Mouse (Mus musculus): ENCODE measurements around the gene Zfp605. TPM values are rescaled to one million over a fixed set of nuclear protein-coding genes. Genes with fewer than 3 reads are reported as not detected.
A peak's percentile ranks its signal among the peaks of the same experiment; 100 is the strongest.
"Not testable (repeated sequence)": the region's sequence is repeated elsewhere in the genome, so short reads cannot be mapped to it uniquely, and the experiment has no call there.

Gene Zfp605
- total RNA-seq, 2 experiments from 2014 or later, result 2.9 to 3.2 TPM

DNA sequence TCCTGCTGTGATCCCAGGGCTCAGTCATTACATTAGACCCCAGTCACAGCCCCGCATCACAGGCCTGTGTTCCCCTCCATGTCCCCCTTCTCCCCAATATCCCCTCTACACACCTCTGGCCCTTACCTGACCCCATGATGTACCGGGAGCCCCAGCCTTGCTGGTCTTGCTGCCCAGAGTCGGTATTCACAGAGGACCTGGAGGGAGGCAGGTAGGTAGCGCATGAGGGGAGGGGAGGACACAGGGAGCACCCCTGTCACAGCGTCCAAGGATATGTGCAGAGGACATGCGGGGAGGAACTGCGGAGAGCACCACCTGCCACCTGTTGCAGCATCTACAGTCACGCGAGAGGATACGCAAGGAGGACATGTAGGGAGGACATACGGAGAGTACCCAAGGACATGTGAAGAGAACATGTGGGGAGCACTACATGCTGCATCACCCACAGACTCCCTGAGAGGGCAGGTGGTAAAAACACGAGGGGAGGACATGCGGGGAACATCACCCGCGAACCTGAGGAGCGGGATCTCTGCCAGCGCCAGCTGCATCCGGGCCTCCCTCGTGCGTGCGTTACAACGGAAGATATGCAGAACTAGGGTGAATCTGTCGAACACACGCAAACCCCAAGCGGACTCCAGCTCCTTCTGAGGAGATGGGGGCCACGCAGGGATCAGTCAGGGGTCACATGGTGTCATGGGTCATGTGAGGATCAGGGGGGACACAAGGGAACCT lies 3.6 kb upstream of the Zfp605 start:
- intact Hi-C loops (cut with DNase I; ENCODE audit: low total_unique reads), result no loop called here
- no peak for DNase-seq

DNA sequence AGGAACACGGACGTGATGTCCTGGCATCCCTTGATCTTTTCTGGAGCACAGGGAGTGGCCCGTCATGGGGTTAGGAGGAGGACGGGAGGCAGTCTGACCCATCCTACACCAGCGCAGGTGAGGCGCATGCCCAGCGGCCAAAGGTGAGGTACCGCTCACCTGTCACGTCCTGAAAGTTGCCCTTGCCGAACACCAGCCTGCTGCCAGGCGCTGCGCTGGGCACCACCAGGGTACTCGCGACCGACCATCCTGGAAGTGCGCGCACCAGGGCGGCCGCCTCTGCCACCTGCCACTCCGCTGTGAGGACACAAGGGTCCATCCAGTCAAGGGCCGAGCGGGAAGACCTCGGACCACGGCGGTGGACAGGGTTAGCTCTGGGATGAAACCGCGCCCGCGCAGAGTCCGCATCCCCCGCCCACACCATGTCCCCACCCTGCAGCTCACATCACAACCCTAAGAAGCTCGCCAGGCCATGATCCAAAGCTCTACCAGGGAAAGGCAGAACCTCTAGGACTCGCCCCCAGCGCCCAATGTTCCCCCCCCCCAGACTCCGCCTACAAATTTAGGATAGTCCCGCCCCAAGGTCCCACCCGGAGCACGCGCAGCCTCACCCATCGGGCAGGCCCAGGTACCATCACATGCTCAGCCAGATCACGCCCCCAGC lies 2.9 kb upstream of the Zfp605 start:
- intact Hi-C loops (cut with DNase I; ENCODE audit: low total_unique reads), result no loop called here
- peak; percentile 57 for DNase-seq

DNA sequence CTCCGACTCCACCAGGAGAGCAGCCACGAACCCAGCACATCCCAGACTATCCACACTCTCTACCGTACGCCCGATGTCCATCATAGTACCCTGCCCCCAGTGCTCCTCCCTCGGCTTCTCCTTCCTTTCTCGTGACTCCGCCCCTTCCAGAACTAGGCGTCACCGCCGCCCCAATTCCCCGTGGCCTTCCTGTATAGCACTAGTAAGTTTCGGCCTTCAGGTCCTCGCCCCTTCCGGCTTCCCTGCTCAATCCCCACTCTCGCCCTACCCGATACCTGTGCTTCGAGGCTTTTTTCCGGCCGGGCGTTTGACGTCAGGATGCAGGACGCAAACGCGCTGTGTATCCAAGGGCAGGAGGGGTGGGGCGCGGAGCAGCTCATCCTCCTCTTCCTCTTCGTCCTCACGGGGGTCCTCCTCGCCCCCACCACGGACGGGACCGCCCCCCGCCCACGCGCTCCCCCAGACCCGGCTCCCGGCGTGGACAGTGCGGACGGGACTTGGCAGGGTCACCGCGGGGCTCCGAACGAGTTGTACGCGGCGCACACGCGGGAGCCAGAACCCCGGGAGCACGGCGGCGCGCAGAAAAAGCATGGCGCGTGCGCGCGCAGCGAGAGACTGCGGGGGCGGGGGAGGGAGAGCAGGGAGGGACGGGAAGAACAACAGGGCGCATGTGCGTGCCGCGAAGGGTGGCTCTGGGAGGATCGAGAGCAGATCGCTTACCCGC lies 2.1 kb upstream of the Zfp605 start, which contains the start of gene Gtpbp6:
Gtpbp6 (minus strand) TSS at position 617 of the 724 bp plus-strand sequence.
- intact Hi-C loops (cut with DNase I; ENCODE audit: low total_unique reads), result no loop called here
- DNase-seq, result peak; percentile 98

DNA sequence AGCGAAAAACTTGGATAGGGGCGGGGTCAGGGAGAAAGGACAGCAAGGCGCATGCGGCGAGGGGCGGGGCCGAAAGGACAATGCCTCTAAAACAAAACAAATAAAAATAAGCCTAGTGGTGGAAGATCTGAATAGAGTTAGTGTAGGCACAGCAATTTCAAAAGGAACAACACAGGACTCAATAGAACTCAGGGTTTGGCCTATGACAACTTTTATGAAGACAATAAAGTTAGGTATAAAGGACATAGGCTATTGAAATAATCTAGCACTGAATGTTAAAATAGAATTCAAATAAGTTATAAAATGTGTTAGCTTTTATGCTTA lies 1.6 kb upstream of the Zfp605 start:
- intact Hi-C loops (cut with DNase I; ENCODE audit: low total_unique reads), result no loop called here
- DNase-seq, result no peak

DNA sequence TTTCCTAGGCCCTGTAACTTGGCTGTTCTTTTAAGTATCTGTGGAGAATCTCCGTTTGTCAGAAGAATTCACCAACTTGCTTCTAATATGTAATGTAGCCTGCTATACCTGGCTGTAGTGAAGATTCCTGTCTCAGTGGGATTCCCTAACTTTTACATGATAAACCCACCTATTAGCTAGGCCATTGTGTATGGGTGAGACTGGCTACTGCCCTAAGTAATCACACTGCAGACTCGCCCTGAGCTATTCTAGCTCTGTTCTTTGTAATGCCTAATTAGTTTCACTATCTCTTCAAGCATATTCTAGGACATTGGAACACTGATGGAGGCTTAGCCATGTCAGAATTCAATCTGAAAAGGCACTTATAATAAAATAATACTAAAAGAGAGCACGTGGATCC lies 12.5 kb downstream of the Zfp605 start:
- DNase-seq; intact Hi-C loops (cut with DNase I; ENCODE audit: low total_unique reads): not testable (repeated sequence)

DNA sequence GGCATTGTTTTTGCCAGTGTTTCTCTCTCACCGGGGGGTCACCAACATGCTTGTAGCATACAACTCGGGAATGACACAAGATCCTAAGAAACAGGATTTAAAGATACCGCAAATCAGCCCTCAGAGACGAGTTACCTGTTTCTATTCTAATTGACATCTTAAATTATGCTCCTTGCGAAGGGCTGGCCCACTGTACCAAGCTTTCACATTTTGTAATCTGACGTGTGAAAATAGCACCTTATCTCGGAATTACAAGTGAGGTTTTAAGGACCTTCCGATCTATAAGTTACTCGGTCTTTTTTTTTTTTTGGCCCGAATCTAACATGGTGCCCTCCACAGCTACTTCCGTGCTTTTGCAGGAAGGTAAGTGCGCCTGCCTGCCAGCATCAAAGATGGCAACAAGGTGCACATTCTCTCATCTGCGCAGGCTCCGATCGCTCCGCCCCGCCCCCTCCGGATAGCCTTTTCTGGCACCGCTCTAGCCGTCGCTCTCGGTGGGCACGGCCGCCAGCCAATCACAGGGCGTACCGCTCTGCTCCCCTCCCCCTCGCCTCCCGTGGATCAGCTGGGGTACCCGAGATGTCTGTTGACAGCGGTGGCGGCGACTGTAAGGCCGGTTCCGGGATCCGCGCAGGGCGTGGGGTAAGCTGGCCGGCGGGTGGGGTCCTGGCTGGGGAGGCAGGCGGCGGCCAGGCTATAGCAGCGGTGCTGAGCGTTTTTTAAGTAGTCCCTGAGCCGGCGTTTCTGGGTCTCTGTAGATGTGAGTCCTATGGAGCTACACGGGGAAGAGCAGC lies 25.6 kb downstream of the Zfp605 start, which contains the start of gene Chfr:
Chfr (plus strand) TSS at position 550 of the 794 bp plus-strand sequence.
- intact Hi-C loops (cut with DNase I; ENCODE audit: low total_unique reads), result no loop called here
- DNase-seq, result peak; percentile 99

DNA sequence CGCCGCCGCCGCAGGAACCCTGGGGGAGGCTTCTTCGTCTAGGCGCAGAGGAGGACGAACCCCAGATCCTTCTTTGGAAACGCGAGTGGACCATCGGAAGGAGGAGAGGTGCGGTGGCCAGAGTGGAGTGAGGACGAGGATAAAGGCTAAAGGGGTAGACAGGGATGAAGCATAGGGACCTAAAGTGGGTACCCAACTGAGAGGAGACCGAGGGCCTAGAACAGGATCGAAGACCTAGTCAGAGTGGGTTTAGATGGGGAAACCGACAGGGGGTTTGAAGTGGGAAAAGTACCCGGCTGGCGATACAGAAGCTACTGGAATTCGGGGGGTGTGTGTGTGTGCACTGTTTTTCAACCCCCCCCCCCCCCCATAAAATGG lies 26.2 kb downstream of the Zfp605 start:
- DNase-seq, result no peak
- intact Hi-C loops (cut with DNase I; ENCODE audit: low total_unique reads), result no loop called here

DNA sequence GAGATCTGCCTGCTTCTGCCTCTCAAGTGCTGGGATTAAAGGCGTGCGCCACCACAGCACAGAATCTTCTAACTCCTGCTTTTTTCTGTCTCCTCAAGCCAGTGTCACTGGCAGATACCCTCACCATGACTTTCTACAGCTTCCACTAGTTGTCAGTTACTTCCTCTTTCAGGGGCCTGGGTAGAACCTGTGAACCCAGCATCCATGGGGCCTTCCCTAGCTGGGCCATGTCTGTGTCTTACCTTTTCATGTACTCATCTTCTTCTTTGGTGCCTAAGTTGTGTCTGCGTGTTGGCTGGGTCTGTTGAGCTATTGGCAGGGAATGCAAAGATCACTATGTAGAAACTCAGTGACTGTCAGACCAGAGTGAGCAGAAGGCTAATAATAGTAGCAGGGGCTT lies 27.9 kb downstream of the Zfp605 start:
- DNase-seq, result no peak
- intact Hi-C loops (cut with DNase I; ENCODE audit: low total_unique reads), result no loop called here

DNA sequence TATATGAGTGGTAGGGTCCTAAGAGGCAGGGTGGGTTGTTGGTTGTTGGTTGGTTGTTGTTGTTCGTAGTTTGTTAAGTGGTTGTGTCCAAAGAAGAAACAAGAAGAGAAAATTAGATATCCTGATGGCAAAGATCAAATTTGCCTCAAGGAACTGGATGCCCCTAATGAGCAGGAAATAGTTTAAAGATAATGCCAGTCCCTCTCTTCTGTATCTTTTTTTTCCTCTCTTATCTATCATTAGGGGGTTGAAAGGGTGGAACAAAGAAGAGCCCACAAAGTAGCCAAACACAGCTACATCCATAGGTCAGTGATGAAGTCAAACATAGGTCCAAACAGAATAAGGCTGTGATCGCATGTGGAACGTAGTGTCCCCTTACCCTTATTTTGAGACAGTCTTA lies 29.4 kb downstream of the Zfp605 start:
- intact Hi-C loops (cut with DNase I; ENCODE audit: low total_unique reads), result no loop called here

DNA sequence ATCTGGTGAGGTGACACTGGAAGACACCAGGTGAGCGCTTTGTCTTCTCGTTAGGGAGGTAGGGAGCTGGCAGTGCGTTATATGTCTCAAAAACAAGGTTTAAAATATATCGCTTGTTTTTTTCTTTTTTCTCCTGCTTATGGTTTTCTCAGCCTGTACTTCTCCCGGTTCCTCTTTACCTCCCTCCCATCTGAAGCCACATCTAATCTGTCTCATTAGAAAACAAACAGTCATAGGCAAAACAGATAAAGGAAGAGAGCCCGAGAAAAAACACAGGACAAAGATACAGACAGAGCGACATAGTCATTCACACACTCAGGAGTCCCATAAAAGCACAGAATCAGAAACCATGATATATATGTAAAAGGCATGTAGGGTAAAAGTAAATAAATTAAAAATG lies 30.5 kb downstream of the Zfp605 start:
- intact Hi-C loops (cut with DNase I; ENCODE audit: low total_unique reads), result no loop called here
- no peak for DNase-seq

More for the DNA sequence above, 29.4 kb downstream of the Zfp605 start:
- DNase-seq, result no peak

DNA sequence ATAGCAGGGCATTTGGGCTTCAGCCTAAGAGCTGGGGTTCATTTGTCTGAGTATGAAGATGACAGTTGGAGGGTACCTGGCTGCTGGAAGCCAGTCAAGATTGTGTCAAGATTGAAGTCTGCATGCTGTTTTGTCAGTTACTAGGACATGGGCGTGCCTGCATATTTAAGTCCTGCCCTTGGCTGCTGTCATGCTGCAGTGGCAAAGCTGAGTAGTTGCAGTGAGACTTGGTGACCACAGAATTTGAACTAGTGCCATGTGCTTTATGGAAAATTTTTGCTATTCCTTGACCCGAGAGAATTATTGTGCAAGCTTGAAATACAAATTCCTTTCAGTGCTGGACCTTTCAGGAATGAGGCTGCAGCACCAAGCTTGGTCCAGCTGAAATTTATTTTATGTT lies 32.4 kb downstream of the Zfp605 start:
- DNase-seq, result peak; percentile 12
- intact Hi-C loops (cut with DNase I; ENCODE audit: low total_unique reads), result no loop called here

DNA sequence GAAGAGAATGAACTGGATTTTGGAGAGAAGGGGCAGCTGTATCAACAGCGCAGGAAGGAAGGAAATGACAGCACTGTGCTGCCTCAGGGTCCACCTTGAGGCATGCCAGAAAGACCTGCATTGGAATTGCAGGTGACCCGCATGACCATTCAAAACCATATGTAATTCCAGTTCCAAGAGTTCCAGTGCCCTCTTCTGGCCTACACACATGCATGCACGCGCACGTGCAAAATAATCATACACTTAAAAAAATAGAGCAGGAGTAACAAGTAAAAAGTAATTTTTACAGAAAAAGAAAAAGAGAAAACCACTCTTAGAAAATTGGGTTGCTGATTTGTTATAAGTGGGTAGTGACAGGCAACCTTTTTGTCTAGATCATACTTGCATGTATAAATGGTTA lies 33.1 kb downstream of the Zfp605 start:
- DNase-seq, result no peak
- intact Hi-C loops (cut with DNase I; ENCODE audit: low total_unique reads), result no loop called here

DNA sequence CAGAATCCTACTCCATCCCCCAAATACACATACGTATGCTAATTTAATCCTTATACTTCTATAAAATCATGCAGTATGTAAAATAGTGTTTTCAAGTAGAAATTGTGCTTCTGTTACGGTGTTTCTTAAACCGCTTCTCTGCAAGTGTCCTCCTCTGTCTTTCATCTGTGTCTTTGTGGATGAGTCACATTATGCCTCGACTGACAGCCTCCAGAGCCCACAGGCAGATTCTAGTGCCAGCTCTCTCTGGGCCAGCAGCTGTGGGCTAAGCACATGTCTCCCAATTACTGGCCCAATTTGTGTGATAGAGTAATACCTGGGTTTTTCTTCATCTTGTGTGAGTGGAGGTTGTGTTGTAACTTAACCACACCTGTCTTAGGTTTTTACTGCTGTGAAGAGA lies 59.5 kb downstream of the Zfp605 start:
- intact Hi-C loops (cut with DNase I; ENCODE audit: low total_unique reads), result no loop called here
- DNase-seq, result no peak

DNA sequence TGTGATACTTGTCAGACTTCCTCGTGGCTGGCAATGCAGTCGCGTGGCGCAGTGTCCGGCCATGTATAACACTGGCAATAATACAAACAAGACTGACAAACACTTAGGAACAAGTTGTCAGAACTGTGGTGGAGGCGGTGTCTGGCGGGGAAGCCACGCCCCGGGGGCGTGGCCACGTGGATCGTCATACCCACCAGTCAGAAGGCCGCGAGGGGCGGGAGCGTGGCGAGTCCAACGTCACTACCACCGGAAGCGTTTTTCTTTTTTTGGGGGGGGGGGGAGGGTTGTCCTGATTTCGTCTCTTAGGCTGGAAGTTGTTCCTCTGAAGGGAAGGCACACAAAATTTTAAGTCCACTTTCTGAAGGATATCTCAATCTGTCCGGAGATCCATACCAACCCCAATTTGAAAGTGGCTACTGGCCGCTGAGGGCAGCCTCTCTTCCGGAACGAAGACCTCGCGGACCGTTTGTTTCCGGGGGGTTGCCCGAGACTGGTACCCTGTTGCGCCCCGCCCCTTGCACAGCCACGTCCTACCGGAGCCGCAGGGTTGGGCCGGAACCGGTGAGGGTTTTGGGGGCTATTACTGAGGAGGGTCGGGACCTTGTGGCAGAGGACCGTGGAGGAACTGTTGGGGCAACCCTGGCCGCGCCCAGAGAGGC lies 66.6 kb downstream of the Zfp605 start, which contains the start of gene Golga3:
Golga3 (plus strand) TSS at position 340 of the 659 bp plus-strand sequence.
- intact Hi-C loops (cut with DNase I; ENCODE audit: low total_unique reads), result no loop called here
- peak; percentile 93 for DNase-seq

DNA sequence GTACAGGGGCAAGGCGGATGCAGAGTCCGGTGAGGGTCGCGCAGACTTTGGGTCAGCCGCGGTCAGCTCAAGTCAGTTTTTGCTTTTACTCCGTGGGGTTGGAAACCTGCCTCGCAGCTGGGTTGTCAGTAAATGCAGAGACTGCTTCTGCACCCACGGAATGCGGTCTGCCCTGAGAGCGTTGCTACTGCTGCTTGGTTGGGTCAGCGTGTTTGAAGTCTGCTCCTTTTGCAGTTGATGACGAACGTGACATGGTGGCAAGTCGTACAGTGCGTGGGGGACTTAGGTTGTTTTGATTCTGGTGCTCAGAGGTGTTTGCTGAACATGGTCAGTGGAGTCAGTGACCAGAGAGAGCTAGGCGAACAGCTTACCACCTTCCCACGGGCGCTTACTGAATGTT lies 67.1 kb downstream of the Zfp605 start:
- no peak for DNase-seq
- intact Hi-C loops (cut with DNase I; ENCODE audit: low total_unique reads), result no loop called here

DNA sequence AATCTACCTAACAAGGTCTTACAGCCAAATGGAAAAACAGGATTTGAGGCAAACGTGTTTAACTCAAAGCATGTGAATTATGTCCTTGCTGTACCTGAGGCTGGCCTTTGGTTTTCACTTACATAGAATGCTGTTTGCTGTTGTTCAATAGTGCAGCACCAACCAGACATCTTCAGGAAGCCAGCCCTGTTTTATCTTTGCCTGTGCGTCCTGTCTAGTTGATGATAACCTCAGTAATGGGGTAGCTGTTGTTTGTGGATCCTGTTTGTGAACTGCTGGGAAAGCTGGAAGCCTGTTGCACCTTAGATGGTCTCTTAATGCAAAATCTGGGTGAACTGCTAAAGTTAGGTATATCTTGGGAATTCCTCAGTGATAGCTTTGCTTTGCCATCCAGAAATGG lies 68.7 kb downstream of the Zfp605 start:
- DNase-seq, result no peak
- intact Hi-C loops (cut with DNase I; ENCODE audit: low total_unique reads), result no loop called here
